Mouse (Mus musculus): ENCODE measurements around the gene Kcnj4.

- no peak for TF ChIP-seq CTCF (IDR thresholded peaks at IDR 0.05)
- no peak for TF ChIP-seq EP300 (IDR thresholded peaks at IDR 0.05)
Observed at GRCm38 (mm10) chr15:79505616-79506283, 709 bp upstream of the Kcnj4 start.
